Mouse (Mus musculus) midbrain, embryonic 14.5 days (tissue): ENCODE results near the gene Arl15. TPM values are rescaled to one million over a fixed set of nuclear protein-coding genes. Genes with fewer than 3 reads are reported as not detected.
A peak's percentile ranks its signal among the peaks of the same experiment; 100 is the strongest.

ENCODE experiments used
- ATAC-seq: fragments of 200-750 bp; cut with Nextera tagmentation; 2 replicates; pipeline ENCODE4 v1.8.0; 2017; ENCODE audit warnings: moderate number of reproducible peaks, moderate library complexity; ENCODE audit not compliant: low FRiP score, low TSS enrichment
- DNase-seq: peaks from one replicate; pipeline ENCODE4 v3.0.0-alpha.2; 2015
- H3K27ac ChIP-seq: fragments of 300-500 bp; sonication (generic); replicated peaks from 2 replicates; pipeline ENCODE4 v1.5.1; 2014; ENCODE audit warnings: mild to moderate bottlenecking, low read depth, low read length, moderate library complexity
- H3K27me3 ChIP-seq: fragments of 300-500 bp; sonication (generic); 2 replicates; pipeline ENCODE4 v1.6.1; 2014; ENCODE audit warnings: low read length, control low read depth, mixed read lengths; ENCODE audit not compliant: control insufficient read depth, insufficient read depth
- H3K36me3 ChIP-seq: fragments of 300-500 bp; sonication (generic); 2 replicates; pipeline ENCODE4 v1.6.1; 2014; ENCODE audit warnings: low read length, control low read depth; ENCODE audit not compliant: control insufficient read depth, insufficient read depth
- H3K4me1 ChIP-seq: fragments of 300-500 bp; sonication (generic); 2 replicates; pipeline ENCODE4 v1.6.1; 2014; ENCODE audit warnings: mild to moderate bottlenecking, antibody characterized with exemption, low read length, control low read depth; ENCODE audit not compliant: control insufficient read depth, insufficient read depth
- H3K4me2 ChIP-seq: fragments of 300-500 bp; sonication (generic); 2 replicates; pipeline ENCODE4 v1.6.1; 2014; ENCODE audit warnings: mild to moderate bottlenecking, low read length, moderate library complexity
- H3K4me3 ChIP-seq: fragments of 300-500 bp; sonication (generic); replicated peaks from 2 replicates; pipeline ENCODE4 v1.5.1; 2014; ENCODE audit warnings: low read depth, low read length
- H3K9ac ChIP-seq: fragments of 300-500 bp; sonication (generic); replicated peaks from 2 replicates; pipeline ENCODE4 v1.6.1; 2014; ENCODE audit warnings: mild to moderate bottlenecking, low read length, moderate library complexity
- H3K9me3 ChIP-seq: fragments of 300-500 bp; sonication (generic); 2 replicates; pipeline ENCODE4 v1.6.1; 2016; ENCODE audit warnings: low read length, control low read depth, mixed read lengths; ENCODE audit not compliant: control insufficient read depth
- WGBS: fragments of 180-500 bp; shearing (Covaris S2); extraction: QIAGEN DNeasy Blood & Tissue Kit; methylation state at CpG from one replicate; pipeline ENCODE4 v1.1.7; 2014; 5-methylcytosine and 5-hydroxymethylcytosine counted together
- polyA plus RNA-seq: library from polyadenylated mRNA; unstranded; fragments of >200 nt; fragmentation: Nextera tagmentation; extraction: Ambion mirVana; gene quantifications from 2 replicates; pipeline ENCODE4 v1.2.1, GENCODE M21; 2014

Arl15 gene
- polyA plus RNA-seq, 1 experiment from 2014 or later, result 24.5 TPM

DNA sequence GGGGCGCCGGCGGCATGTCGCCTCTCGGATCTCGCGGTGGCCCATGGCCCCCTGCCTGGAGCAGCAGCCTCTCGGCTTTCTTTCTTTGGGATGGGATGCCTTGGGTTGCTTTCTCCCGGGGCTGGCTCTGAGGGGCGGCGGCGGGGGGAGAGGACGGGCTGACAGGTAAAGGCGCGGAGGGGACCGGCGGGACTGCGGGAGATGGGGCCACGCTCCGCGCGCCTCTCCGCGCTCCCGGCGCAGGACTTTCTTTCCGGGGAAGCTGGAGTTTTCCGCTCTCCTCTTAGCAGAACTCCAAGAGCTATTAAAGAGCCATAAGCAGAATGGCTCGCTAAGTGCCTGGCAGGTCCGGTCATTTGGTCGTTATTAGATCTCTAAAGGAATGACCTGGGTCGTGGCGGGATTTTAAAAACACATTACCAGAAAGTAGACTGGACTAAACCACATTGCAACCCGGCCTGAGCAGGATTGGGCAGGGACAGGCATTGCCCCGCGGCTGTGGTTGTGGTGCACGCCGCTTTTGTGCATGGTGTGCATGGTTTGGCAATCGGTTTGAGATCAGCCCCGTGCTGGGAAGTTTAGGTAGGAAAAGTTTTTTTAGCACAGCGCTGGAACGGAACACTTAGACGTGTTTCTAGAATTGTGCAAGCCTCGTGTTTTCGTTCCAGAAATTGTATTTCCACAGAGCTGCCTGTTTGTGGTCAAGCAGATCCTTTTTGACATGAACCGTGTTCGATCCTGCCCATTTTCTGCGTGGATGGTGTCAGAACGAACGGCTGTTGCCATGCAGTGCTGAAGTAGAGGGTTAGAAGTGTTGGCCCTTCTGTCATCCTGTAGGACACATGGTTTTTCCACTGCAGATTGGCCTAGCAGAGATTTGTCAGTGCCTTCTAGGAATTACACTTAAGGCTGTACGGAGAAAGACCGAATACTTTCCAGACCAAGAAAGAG, 675 bp downstream of the Arl15 start:
- WGBS, result 2% methylated on average over 52 of the region's 52 CpGs
- Histone ChIP-seq H3K4me1 (peaks cover 6% of the 10 kb centered on the region), H3K27me3 (no peaks in the 10 kb centered on the region), H3K4me3 (peak overlapping the region; percentile 78), H3K9me3 (no peaks in the 10 kb centered on the region), H3K9ac (peak overlapping the region; percentile 69), H3K27ac (peak overlapping the region; percentile 86), H3K4me2 (peak overlapping the region; percentile 76), H3K36me3 (no peaks in the 10 kb centered on the region)
- peak; percentile 66 for ATAC-seq
- DNase-seq, result peak; percentile 68

DNA sequence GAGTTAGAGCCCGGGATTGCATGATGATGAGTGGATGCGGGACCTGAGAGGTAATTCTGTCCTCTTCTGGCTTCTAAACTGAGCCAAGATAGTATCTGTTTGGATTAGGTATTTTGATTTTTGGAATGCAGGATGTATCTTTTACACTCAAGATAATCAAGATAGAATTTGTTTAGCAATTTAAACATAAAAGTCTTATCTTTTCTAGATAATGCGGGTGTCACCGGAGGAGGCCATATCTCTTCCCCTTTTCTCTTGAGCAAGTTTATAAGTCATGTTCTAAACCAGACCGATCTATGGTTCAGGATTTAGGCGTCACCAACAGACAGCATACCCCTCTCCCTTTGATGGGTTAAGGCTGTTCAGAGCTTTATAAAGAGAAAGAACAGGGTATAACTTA, 3.1 kb downstream of the Arl15 start:
- no peak overlapping the region for H3K27ac ChIP-seq
- no peaks in the 10 kb centered on the region for H3K36me3 ChIP-seq
- H3K4me1 ChIP-seq, result peaks cover 6% of the 10 kb centered on the region
- no peaks in the 10 kb centered on the region for H3K9me3 ChIP-seq
- no peak for DNase-seq
- no peak overlapping the region for H3K4me3 ChIP-seq
- no peak overlapping the region for H3K9ac ChIP-seq
- no peaks in the 10 kb centered on the region for H3K27me3 ChIP-seq
- 95% methylated on average over 6 of the region's 6 CpGs for WGBS
- H3K4me2 ChIP-seq, result no peak overlapping the region
- no peak for ATAC-seq

DNA sequence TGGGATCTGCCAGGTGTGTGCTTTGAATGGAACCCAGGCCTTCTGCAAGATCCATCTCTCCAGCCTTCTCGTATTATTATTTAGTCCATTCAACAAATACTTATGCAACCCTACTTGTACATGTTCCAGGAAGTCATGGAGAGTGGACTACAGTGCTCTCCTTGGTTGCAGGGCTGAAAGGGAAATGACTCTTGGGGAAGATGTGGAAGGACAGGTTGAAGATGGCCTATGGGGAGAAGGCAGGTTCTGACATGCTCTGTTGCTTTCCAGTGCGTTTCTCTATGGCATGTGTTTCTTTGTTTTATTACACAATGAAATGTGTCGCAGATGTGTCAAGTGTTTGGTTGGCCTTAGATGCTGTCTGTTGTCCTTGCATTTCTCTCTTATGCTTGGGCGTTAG, 5.1 kb downstream of the Arl15 start:
- no peaks in the 10 kb centered on the region for H3K27me3 ChIP-seq
- DNase-seq (no peak), ATAC-seq (no peak)
- no peak overlapping the region for H3K4me2 ChIP-seq
- no peak overlapping the region for H3K27ac ChIP-seq
- no peak overlapping the region for H3K9ac ChIP-seq
- H3K4me3 ChIP-seq, result no peak overlapping the region
- H3K36me3 ChIP-seq, result no peaks in the 10 kb centered on the region
- WGBS, result 80% methylated on average over 4 of the region's 4 CpGs
- H3K9me3 ChIP-seq, result no peaks in the 10 kb centered on the region
- H3K4me1 ChIP-seq, result peaks cover 6% of the 10 kb centered on the region

DNA sequence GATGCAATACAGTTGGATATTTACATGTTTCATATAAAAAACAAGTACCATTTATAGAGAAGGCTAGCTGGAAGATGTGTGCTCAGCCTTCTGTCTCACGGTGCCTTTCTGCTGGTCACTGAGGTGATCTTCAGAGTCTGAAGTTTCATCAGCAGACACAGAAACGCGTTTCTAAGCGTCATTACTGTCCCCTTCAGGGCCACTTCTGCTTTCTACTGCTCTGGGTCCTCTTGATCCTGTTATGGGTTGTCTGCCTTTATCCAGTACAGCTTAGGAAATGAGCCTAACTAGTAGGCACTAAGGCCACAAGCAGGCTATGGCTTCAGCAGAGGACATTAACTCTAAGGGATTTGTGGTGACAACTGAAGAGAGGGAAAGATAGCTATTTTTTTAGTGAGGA, 5.9 kb downstream of the Arl15 start:
- H3K4me2 ChIP-seq, result no peak overlapping the region
- 93% methylated on average over 4 of the region's 4 CpGs for WGBS
- H3K27ac ChIP-seq, result no peak overlapping the region
- H3K9me3 ChIP-seq, result no peaks in the 10 kb centered on the region
- H3K27me3 ChIP-seq, result no peaks in the 10 kb centered on the region
- ATAC-seq, result no peak
- no peak overlapping the region for H3K4me3 ChIP-seq
- no peak for DNase-seq
- H3K36me3 ChIP-seq, result no peaks in the 10 kb centered on the region
- no peak overlapping the region for H3K9ac ChIP-seq
- peaks cover 6% of the 10 kb centered on the region for H3K4me1 ChIP-seq

DNA sequence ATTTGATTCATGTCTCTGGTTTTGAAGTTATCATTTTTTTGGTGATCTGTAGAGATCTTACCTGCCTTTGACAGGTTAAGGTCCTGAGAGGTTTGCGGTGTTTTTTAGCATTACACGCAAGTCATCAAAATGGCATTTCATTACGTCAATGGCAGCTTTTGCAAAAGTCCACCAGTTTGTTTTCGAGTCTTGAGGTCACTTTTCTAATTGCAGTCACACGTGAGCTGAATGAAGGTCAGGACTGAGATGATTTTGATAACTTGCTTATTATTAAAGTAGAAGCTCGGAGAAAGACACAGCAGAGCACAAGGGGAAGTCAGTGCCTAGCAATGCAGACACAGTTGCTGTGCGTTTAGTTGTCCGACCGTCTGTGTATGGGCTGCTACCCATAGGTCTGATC, 8.3 kb downstream of the Arl15 start:
- Histone ChIP-seq H3K27me3 (no peaks in the 10 kb centered on the region), H3K9ac (no peak overlapping the region), H3K4me3 (no peak overlapping the region), H3K9me3 (no peaks in the 10 kb centered on the region), H3K4me2 (no peak overlapping the region), H3K36me3 (no peaks in the 10 kb centered on the region), H3K27ac (no peak overlapping the region), H3K4me1 (no peaks in the 10 kb centered on the region)
- ATAC-seq (no peak), DNase-seq (no peak)
- WGBS, result 87% methylated on average over 9 of the region's 9 CpGs

DNA sequence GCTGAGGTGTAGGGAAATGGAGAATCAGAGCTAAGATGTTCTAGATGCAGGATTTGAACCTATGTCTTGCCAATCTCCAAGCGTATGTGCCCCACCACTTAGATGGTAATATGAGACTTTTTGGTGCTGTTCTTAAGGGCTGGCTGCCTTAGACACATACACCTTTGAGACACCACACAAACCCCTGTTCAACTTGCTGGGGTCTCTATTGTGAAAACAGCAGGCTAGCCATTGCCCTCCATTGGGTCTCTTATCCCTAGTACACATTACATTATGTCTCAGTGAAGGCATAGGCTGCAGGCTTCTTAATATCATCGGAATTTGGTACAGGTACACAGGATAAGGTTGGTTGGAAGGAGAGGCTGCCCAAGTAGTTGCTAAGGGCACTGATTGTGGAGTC, 16.8 kb downstream of the Arl15 start:
- Histone ChIP-seq H3K27ac (no peak overlapping the region), H3K9ac (no peak overlapping the region), H3K4me2 (no peak overlapping the region), H3K4me1 (0 out of 2 replicates have a peak, but pooled peaks cover 5% of the 10 kb centered on the region), H3K9me3 (no peaks in the 10 kb centered on the region), H3K4me3 (no peak overlapping the region), H3K27me3 (no peaks in the 10 kb centered on the region), H3K36me3 (no peaks in the 10 kb centered on the region)
- 100% methylated on average over 2 of the region's 2 CpGs for WGBS
- DNase-seq, result no peak
- no peak for ATAC-seq

DNA sequence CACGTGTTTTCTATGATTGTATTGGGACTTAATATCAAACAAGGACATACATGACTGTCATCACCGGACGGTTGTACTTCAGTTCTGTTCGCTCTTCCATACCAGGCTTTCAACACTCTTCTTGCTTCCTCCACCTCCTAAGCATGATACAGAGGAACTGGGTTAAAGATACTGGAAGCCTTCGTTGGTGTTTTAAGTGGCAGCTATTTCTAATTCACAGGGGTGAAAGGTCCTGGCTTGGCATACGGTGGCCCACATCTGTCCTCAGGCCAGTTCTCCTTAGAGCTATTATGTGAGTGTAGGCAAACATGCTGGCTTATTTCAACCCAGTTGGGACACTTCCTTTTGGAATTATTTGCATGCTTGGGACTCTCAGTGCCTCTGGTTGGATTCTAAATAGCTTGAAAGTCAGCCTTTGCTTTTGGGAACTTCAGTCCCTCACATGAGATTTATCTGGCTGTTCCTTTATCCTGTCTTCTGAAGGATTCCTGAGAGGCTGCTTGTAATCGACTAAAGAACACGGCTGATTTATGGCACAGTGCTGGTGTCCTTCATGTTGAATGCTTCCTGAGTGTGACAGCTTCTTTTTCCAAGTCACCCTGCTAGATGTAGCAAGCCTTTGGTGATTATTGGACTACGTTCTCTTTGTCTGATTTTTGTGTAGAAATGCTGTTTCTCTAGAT, 17.7 kb downstream of the Arl15 start:
- Histone ChIP-seq H3K9ac (no peak overlapping the region), H3K36me3 (no peaks in the 10 kb centered on the region), H3K4me2 (no peak overlapping the region), H3K27ac (no peak overlapping the region), H3K27me3 (no peaks in the 10 kb centered on the region), H3K4me1 (0 out of 2 replicates have a peak, but pooled peaks cover 5% of the 10 kb centered on the region), H3K9me3 (no peaks in the 10 kb centered on the region), H3K4me3 (no peak overlapping the region)
- 81% methylated on average over 9 of the region's 9 CpGs for WGBS
- DNase-seq (no peak), ATAC-seq (no peak)

DNA sequence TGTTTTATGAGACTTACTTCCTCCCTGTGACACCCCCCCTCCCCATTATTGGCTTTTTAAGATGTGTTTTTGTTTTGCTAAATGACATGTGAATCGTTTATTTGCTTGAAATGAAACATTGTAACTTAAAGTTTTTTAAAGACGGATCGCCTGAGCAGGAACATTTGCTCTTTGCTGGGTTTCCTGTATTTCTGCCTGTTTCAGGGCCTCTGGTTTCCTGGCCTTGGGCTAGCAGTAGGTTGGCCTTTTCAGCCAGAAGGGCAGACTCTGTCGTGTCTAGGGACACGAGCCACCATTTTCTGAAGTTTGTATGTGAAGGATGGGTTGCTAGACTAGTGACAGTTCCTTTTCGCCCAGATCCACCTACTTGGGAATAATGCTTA, 18.3 kb downstream of the Arl15 start:
- H3K4me1 ChIP-seq, result 0 out of 2 replicates have a peak, but pooled peaks cover 5% of the 10 kb centered on the region
- H3K27me3 ChIP-seq, result no peaks in the 10 kb centered on the region
- no peak overlapping the region for H3K4me3 ChIP-seq
- H3K4me2 ChIP-seq, result no peak overlapping the region
- no peak overlapping the region for H3K9ac ChIP-seq
- no peaks in the 10 kb centered on the region for H3K36me3 ChIP-seq
- 90% methylated on average over 6 of the region's 6 CpGs for WGBS
- H3K27ac ChIP-seq, result no peak overlapping the region
- no peak for ATAC-seq
- no peak for DNase-seq
- H3K9me3 ChIP-seq, result no peaks in the 10 kb centered on the region
